Mouse (Mus musculus) neural tube, embryonic 13.5 days (tissue): Measurements from ENCODE around the gene B3gat1. TPM values are rescaled to one million over a fixed set of nuclear protein-coding genes. Genes with fewer than 3 reads are reported as not detected.

Experiments
- ATAC-seq: fragments of 200-750 bp; cut with Nextera tagmentation; 2 replicates; pipeline ENCODE4 v1.8.0; 2017; ENCODE audit warnings: low read depth, mild to moderate bottlenecking, moderate TSS enrichment, moderate library complexity
- H3K27ac ChIP-seq: fragments of 300-500 bp; sonication (generic); replicated peaks from 2 replicates; pipeline ENCODE4 v1.5.1; 2015; ENCODE audit warnings: moderate library complexity, mild to moderate bottlenecking, inconsistent platforms
- H3K27me3 ChIP-seq: fragments of 300-500 bp; sonication (generic); 2 replicates; pipeline ENCODE4 v1.6.1; 2015; ENCODE audit warnings: mild to moderate bottlenecking, inconsistent platforms
- H3K36me3 ChIP-seq: fragments of 300-500 bp; sonication (generic); 2 replicates; pipeline ENCODE4 v1.6.1; 2015; ENCODE audit warnings: mild to moderate bottlenecking, inconsistent platforms
- H3K4me1 ChIP-seq: fragments of 300-500 bp; sonication (generic); replicated peaks from 2 replicates; pipeline ENCODE4 v1.6.1; 2015; ENCODE audit warnings: inconsistent platforms
- H3K4me2 ChIP-seq: fragments of 300-500 bp; sonication (generic); 2 replicates; pipeline ENCODE4 v1.6.1; 2015; ENCODE audit warnings: inconsistent platforms, mild to moderate bottlenecking, moderate library complexity
- H3K4me3 ChIP-seq: fragments of 300-500 bp; sonication (generic); 2 replicates; pipeline ENCODE4 v1.5.1; 2015; ENCODE audit warnings: mild to moderate bottlenecking, inconsistent platforms
- H3K9ac ChIP-seq: fragments of 300-500 bp; sonication (generic); 2 replicates; pipeline ENCODE4 v1.6.1; 2015; ENCODE audit warnings: moderate library complexity, mild to moderate bottlenecking, inconsistent platforms
- H3K9me3 ChIP-seq: fragments of 300-500 bp; sonication (generic); 2 replicates; pipeline ENCODE4 v1.6.1; 2016; ENCODE audit warnings: inconsistent platforms
- WGBS: fragments of 180-500 bp; shearing (Covaris S2); methylation state at CpG from one replicate; pipeline ENCODE4 v1.1.7; 2015; 5-methylcytosine and 5-hydroxymethylcytosine counted together
- polyA plus RNA-seq: library from polyadenylated mRNA; unstranded; fragments of >200 nt; fragmentation: Nextera tagmentation; extraction: Ambion mirVana; gene quantifications from 2 replicates; pipeline ENCODE4 v1.2.1, GENCODE M21; 2015

Gene B3gat1
- polyA plus RNA-seq, 1 experiment from 2014 or later = 31.6 TPM

GRCm38 (mm10) chr9:26728556-26728955 lies 5.0 kb upstream of the B3gat1 start:
- no peak overlapping the region for H3K9ac ChIP-seq
- no peak overlapping the region for H3K4me2 ChIP-seq
- H3K9me3 ChIP-seq = no peaks in the 10 kb centered on the region
- 89% methylated on average over 2 of the region's 2 CpGs for WGBS
- ATAC-seq = no peak
- peaks cover 4% of the 10 kb centered on the region; the same call in 1 of the 2 replicates for H3K4me1 ChIP-seq
- peaks cover 8% of the 10 kb centered on the region; the same call in 1 of the 2 replicates for H3K27me3 ChIP-seq
- H3K36me3 ChIP-seq = no peaks in the 10 kb centered on the region
- no peak overlapping the region for H3K27ac ChIP-seq
- H3K4me3 ChIP-seq = no peak overlapping the region

GRCm38 (mm10) chr9:26733986-26734385 lies 458 bp downstream of the B3gat1 start:
- peaks cover 8% of the 10 kb centered on the region; the same call in 1 of the 2 replicates for H3K27me3 ChIP-seq
- H3K9ac ChIP-seq = peak overlapping the region; percentile 98
- H3K9me3 ChIP-seq = no peaks in the 10 kb centered on the region
- peak overlapping the region; percentile 93 for H3K27ac ChIP-seq
- ATAC-seq = peak; percentile 77
- H3K4me1 ChIP-seq = peaks cover 48% of the 10 kb centered on the region
- H3K4me3 ChIP-seq = peak overlapping the region; percentile 77
- 2% methylated on average over 37 of the region's 37 CpGs for WGBS
- H3K4me2 ChIP-seq = peak overlapping the region; percentile 84
- H3K36me3 ChIP-seq = no peaks in the 10 kb centered on the region

- Histone ChIP-seq H3K4me1 (peaks cover 55% of the 10 kb centered on the region), H3K36me3 (peaks cover 10% of the 10 kb centered on the region), H3K4me2 (peak overlapping the region; percentile 84), H3K9me3 (no peaks in the 10 kb centered on the region), H3K9ac (no peak overlapping the region; the same call in 1 of the 2 replicates), H3K4me3 (peak overlapping the region; percentile 13; the same call in 1 of the 2 replicates), H3K27ac (0 out of 2 replicates have a peak overlapping the region, but pooled peaks have one; percentile 30), H3K27me3 (peaks cover 5% of the 10 kb centered on the region; the same call in 1 of the 2 replicates)
- no peak for ATAC-seq
- WGBS = 48% methylated on average over 5 of the region's 5 CpGs
Observed at GRCm38 (mm10) chr9:26737116-26737515, 3.6 kb downstream of the B3gat1 start.

GRCm38 (mm10) chr9:26742817-26743216 lies 9.3 kb downstream of the B3gat1 start:
- H3K9me3 ChIP-seq = no peaks in the 10 kb centered on the region
- WGBS = 87% methylated on average over 3 of the region's 3 CpGs
- H3K9ac ChIP-seq = no peak overlapping the region
- no peak overlapping the region for H3K4me2 ChIP-seq
- peaks cover 16% of the 10 kb centered on the region for H3K4me1 ChIP-seq
- H3K4me3 ChIP-seq = no peak overlapping the region
- H3K36me3 ChIP-seq = peaks cover 24% of the 10 kb centered on the region
- no peaks in the 10 kb centered on the region for H3K27me3 ChIP-seq
- ATAC-seq = no peak
- H3K27ac ChIP-seq = no peak overlapping the region

GRCm38 (mm10) chr9:26747121-26747520 lies 13.6 kb downstream of the B3gat1 start:
- Histone ChIP-seq H3K27me3 (no peaks in the 10 kb centered on the region), H3K27ac (no peak overlapping the region), H3K9me3 (no peaks in the 10 kb centered on the region), H3K4me2 (no peak overlapping the region), H3K4me3 (no peak overlapping the region), H3K4me1 (peaks cover 19% of the 10 kb centered on the region; the same call in 1 of the 2 replicates), H3K9ac (no peak overlapping the region), H3K36me3 (peaks cover 23% of the 10 kb centered on the region)
- WGBS = 78% methylated on average over 4 of the region's 4 CpGs
- ATAC-seq = no peak

GRCm38 (mm10) chr9:26748893-26749292 lies 15.4 kb downstream of the B3gat1 start:
- ATAC-seq = peak; percentile 81
- 53% methylated on average over 4 of the region's 4 CpGs for WGBS

GRCm38 (mm10) chr9:26760081-26760480 lies 26.6 kb downstream of the B3gat1 start:
- Histone ChIP-seq H3K4me3 (no peak overlapping the region), H3K9ac (no peak overlapping the region), H3K27ac (no peak overlapping the region), H3K9me3 (no peaks in the 10 kb centered on the region), H3K27me3 (no peaks in the 10 kb centered on the region), H3K4me1 (no peaks in the 10 kb centered on the region; the same call in 1 of the 2 replicates), H3K36me3 (peaks cover 68% of the 10 kb centered on the region), H3K4me2 (no peak overlapping the region)
- WGBS = 36% methylated on average over 9 of the region's 9 CpGs
- 0 out of 2 replicates have a peak, but pooled peaks have one; percentile 67 for ATAC-seq

More at GRCm38 (mm10) chr9:26748893-26749292, 15.4 kb downstream of the B3gat1 start:
- Histone ChIP-seq H3K9me3 (no peaks in the 10 kb centered on the region), H3K9ac (no peak overlapping the region), H3K4me2 (no peak overlapping the region), H3K36me3 (peaks cover 39% of the 10 kb centered on the region), H3K27ac (peak overlapping the region; percentile 71), H3K4me3 (no peak overlapping the region), H3K27me3 (no peaks in the 10 kb centered on the region), H3K4me1 (peaks cover 19% of the 10 kb centered on the region; the same call in 1 of the 2 replicates)

- WGBS = 48% methylated on average over 5 of the region's 5 CpGs
- no peak overlapping the region for H3K27ac ChIP-seq
- ATAC-seq = no peak
- H3K4me3 ChIP-seq = no peak overlapping the region
- H3K27me3 ChIP-seq = no peaks in the 10 kb centered on the region
- no peak overlapping the region for H3K4me2 ChIP-seq
- H3K9me3 ChIP-seq = no peaks in the 10 kb centered on the region
- H3K9ac ChIP-seq = no peak overlapping the region
- H3K36me3 ChIP-seq = peaks cover 68% of the 10 kb centered on the region
- no peaks in the 10 kb centered on the region; the same call in 1 of the 2 replicates for H3K4me1 ChIP-seq
Observed at GRCm38 (mm10) chr9:26760576-26760975, 27.0 kb downstream of the B3gat1 start.

- Histone ChIP-seq H3K4me1 (no peaks in the 10 kb centered on the region; the same call in 1 of the 2 replicates), H3K9me3 (no peaks in the 10 kb centered on the region), H3K9ac (no peak overlapping the region), H3K4me2 (no peak overlapping the region), H3K27ac (no peak overlapping the region), H3K27me3 (no peaks in the 10 kb centered on the region), H3K4me3 (no peak overlapping the region), H3K36me3 (peaks cover 50% of the 10 kb centered on the region)
- no peak for ATAC-seq
- 90% methylated on average over 6 of the region's 6 CpGs for WGBS
Observed at GRCm38 (mm10) chr9:26762477-26762876, 28.9 kb downstream of the B3gat1 start.

GRCm38 (mm10) chr9:26768181-26768580 lies 34.7 kb downstream of the B3gat1 start:
- WGBS = 88% methylated on average over 3 of the region's 3 CpGs
- no peaks in the 10 kb centered on the region for H3K9me3 ChIP-seq
- H3K27ac ChIP-seq = no peak overlapping the region
- H3K4me1 ChIP-seq = no peaks in the 10 kb centered on the region
- no peak for ATAC-seq
- no peak overlapping the region for H3K4me2 ChIP-seq
- H3K27me3 ChIP-seq = no peaks in the 10 kb centered on the region
- peaks cover 25% of the 10 kb centered on the region for H3K36me3 ChIP-seq
- H3K9ac ChIP-seq = no peak overlapping the region
- H3K4me3 ChIP-seq = no peak overlapping the region

- Histone ChIP-seq H3K4me1 (no peaks in the 10 kb centered on the region), H3K9me3 (no peaks in the 10 kb centered on the region), H3K4me3 (no peak overlapping the region), H3K27ac (no peak overlapping the region), H3K27me3 (no peaks in the 10 kb centered on the region), H3K36me3 (no peaks in the 10 kb centered on the region), H3K4me2 (no peak overlapping the region), H3K9ac (no peak overlapping the region)
- WGBS = 100% methylated on average over 2 of the region's 2 CpGs
- ATAC-seq = no peak; the same call in 1 of the 2 replicates
Observed at GRCm38 (mm10) chr9:26775700-26776099, 42.2 kb downstream of the B3gat1 start.

- Histone ChIP-seq H3K9ac (no peak overlapping the region), H3K4me1 (no peaks in the 10 kb centered on the region), H3K9me3 (no peaks in the 10 kb centered on the region), H3K27me3 (no peaks in the 10 kb centered on the region), H3K36me3 (no peaks in the 10 kb centered on the region), H3K4me2 (no peak overlapping the region), H3K4me3 (no peak overlapping the region), H3K27ac (no peak overlapping the region)
- WGBS = 67% methylated on average over 6 of the region's 6 CpGs
- peak; percentile 71 for ATAC-seq
Observed at GRCm38 (mm10) chr9:26776122-26776902, 42.8 kb downstream of the B3gat1 start.
